Mouse (Mus musculus) kidney, embryonic 14.5 days (tissue): ENCODE results near the gene Gm28308. TPM values are rescaled to one million over a fixed set of nuclear protein-coding genes. Genes with fewer than 3 reads are reported as not detected.

Source experiments
- ATAC-seq: fragments of 200-750 bp; cut with Nextera tagmentation; 2 replicates; pipeline ENCODE4 v1.8.0; 2017; ENCODE audit warnings: moderate number of reproducible peaks, mild to moderate bottlenecking, moderate TSS enrichment, moderate library complexity; ENCODE audit not compliant: low FRiP score, low TSS enrichment
- H3K27ac ChIP-seq: fragments of 300-500 bp; sonication (generic); 2 replicates; pipeline ENCODE4 v1.5.1; 2014; ENCODE audit warnings: low read depth, mild to moderate bottlenecking, low read length, moderate library complexity, mixed read lengths
- H3K27me3 ChIP-seq: fragments of 300-500 bp; sonication (generic); 2 replicates; pipeline ENCODE4 v1.6.1; 2014; ENCODE audit warnings: mild to moderate bottlenecking, low read length; ENCODE audit not compliant: control insufficient read depth, insufficient read depth
- H3K36me3 ChIP-seq: fragments of 300-500 bp; sonication (generic); 2 replicates; pipeline ENCODE4 v1.6.1; 2014; ENCODE audit warnings: low read length, mixed read lengths; ENCODE audit not compliant: control insufficient read depth, insufficient read depth
- H3K4me1 ChIP-seq: fragments of 300-500 bp; sonication (generic); 2 replicates; pipeline ENCODE4 v1.6.1; 2014; ENCODE audit warnings: low read length, mixed read lengths; ENCODE audit not compliant: control insufficient read depth, insufficient read depth
- H3K4me2 ChIP-seq: fragments of 300-500 bp; sonication (generic); replicated peaks from 2 replicates; pipeline ENCODE4 v1.6.1; 2014; ENCODE audit warnings: low read depth, mild to moderate bottlenecking, low read length
- H3K4me3 ChIP-seq: fragments of 300-500 bp; sonication (generic); 2 replicates; pipeline ENCODE4 v1.5.1; 2014; ENCODE audit warnings: mild to moderate bottlenecking, low read length
- H3K9ac ChIP-seq: fragments of 300-500 bp; sonication (generic); 2 replicates; pipeline ENCODE4 v1.6.1; 2014; ENCODE audit warnings: low read depth, mild to moderate bottlenecking, low read length, moderate library complexity
- H3K9me3 ChIP-seq: fragments of 300-500 bp; sonication (generic); 2 replicates; pipeline ENCODE4 v1.6.1; 2016; ENCODE audit warnings: low read length; ENCODE audit not compliant: control insufficient read depth
- WGBS: fragments of 180-500 bp; shearing (Covaris S2); extraction: QIAGEN DNeasy Blood & Tissue Kit; methylation state at CpG from one replicate; pipeline ENCODE4 v1.1.7; 2014; 5-methylcytosine and 5-hydroxymethylcytosine counted together
- polyA plus RNA-seq: library from polyadenylated mRNA; unstranded; fragments of >200 nt; fragmentation: Nextera tagmentation; extraction: Ambion mirVana; gene quantifications from 2 replicates; pipeline ENCODE4 v1.2.1, GENCODE M21; 2014

The Gm28308 gene
- polyA plus RNA-seq, 1 experiment from 2014 or later = not detected

- Histone ChIP-seq H3K27me3 (peaks cover 12% of the 10 kb centered on the region; the same call in 1 of the 2 replicates), H3K4me1 (peaks cover 9% of the 10 kb centered on the region; the same call in 1 of the 2 replicates), H3K4me3 (peak overlapping the region; percentile 64), H3K9ac (peak overlapping the region; percentile 96), H3K9me3 (no peaks in the 10 kb centered on the region), H3K4me2 (peak overlapping the region; percentile 83), H3K36me3 (peaks cover 6% of the 10 kb centered on the region; the same call in 1 of the 2 replicates), H3K27ac (peak overlapping the region; percentile 98)
- no peak for ATAC-seq
- WGBS = 19% methylated on average over 9 of the region's 9 CpGs
Observed at GRCm38 (mm10) chr6:52235267-52235666, 22.1 kb upstream of the Gm28308 start.

GRCm38 (mm10) chr6:52234428-52235140 is 21.4 kb upstream of the Gm28308 start:
- under 1% methylated on average over 68 of the region's 68 CpGs for WGBS
- peak overlapping the region; percentile 96 for H3K9ac ChIP-seq
- ATAC-seq = peak; percentile 41
- H3K9me3 ChIP-seq = no peaks in the 10 kb centered on the region
- peak overlapping the region; percentile 83 for H3K4me2 ChIP-seq
- peak overlapping the region; percentile 64 for H3K4me3 ChIP-seq
- peaks cover 9% of the 10 kb centered on the region; the same call in 1 of the 2 replicates for H3K4me1 ChIP-seq
- H3K36me3 ChIP-seq = peaks cover 8% of the 10 kb centered on the region; the same call in 1 of the 2 replicates
- peaks cover 14% of the 10 kb centered on the region; the same call in 1 of the 2 replicates for H3K27me3 ChIP-seq
- peak overlapping the region; percentile 98 for H3K27ac ChIP-seq

- ATAC-seq = peak; percentile 59
Observed at GRCm38 (mm10) chr6:52233546-52234427, 20.6 kb upstream of the Gm28308 start.

GRCm38 (mm10) chr6:52232984-52233545 is 19.9 kb upstream of the Gm28308 start:
- Histone ChIP-seq H3K27me3 (peaks cover 15% of the 10 kb centered on the region; the same call in 1 of the 2 replicates), H3K4me1 (peaks cover 9% of the 10 kb centered on the region; the same call in 1 of the 2 replicates), H3K9ac (peak overlapping the region; percentile 96), H3K4me2 (peak overlapping the region; percentile 83), H3K36me3 (peaks cover 9% of the 10 kb centered on the region; the same call in 1 of the 2 replicates), H3K4me3 (peak overlapping the region; percentile 64), H3K27ac (peak overlapping the region; percentile 98), H3K9me3 (no peaks in the 10 kb centered on the region)
- ATAC-seq = no peak
- WGBS = 1% methylated on average over 23 of the region's 23 CpGs

More at GRCm38 (mm10) chr6:52233546-52234427, 20.6 kb upstream of the Gm28308 start:
- peak overlapping the region; percentile 83 for H3K4me2 ChIP-seq
- peak overlapping the region; percentile 96 for H3K9ac ChIP-seq
- H3K4me1 ChIP-seq = peaks cover 9% of the 10 kb centered on the region; the same call in 1 of the 2 replicates
- no peaks in the 10 kb centered on the region for H3K9me3 ChIP-seq
- peaks cover 15% of the 10 kb centered on the region; the same call in 1 of the 2 replicates for H3K27me3 ChIP-seq
- WGBS = under 1% methylated on average over 70 of the region's 70 CpGs
- H3K4me3 ChIP-seq = peak overlapping the region; percentile 64
- peak overlapping the region; percentile 98 for H3K27ac ChIP-seq
- H3K36me3 ChIP-seq = peaks cover 9% of the 10 kb centered on the region; the same call in 1 of the 2 replicates

DNA sequence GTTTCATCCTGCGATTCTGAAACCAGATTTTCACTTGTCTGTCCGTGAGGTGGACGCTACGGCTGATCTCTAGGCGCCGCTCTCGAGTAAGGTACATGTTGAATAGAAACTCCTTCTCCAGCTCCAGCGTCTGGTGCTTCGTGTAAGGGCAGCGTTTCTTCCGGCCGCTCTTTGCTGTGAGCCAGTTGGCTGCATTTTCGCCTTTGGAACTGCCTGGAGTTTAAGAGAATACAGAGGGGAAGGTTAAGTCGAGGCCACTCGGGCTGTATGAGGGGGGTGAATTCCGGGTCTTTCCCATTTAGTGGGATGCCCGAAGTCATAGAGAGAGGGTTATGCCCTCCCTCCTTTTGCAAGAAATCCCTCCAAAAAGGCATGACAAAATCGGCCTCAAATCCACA is 19.4 kb upstream of the Gm28308 start:
- Histone ChIP-seq H3K4me3 (peak overlapping the region; percentile 64), H3K27me3 (peaks cover 15% of the 10 kb centered on the region; the same call in 1 of the 2 replicates), H3K4me2 (peak overlapping the region; percentile 83), H3K27ac (peak overlapping the region; percentile 98), H3K9ac (peak overlapping the region; percentile 96), H3K4me1 (peaks cover 10% of the 10 kb centered on the region; the same call in 1 of the 2 replicates), H3K36me3 (peaks cover 9% of the 10 kb centered on the region; the same call in 1 of the 2 replicates), H3K9me3 (no peaks in the 10 kb centered on the region)
- 1% methylated on average over 18 of the region's 18 CpGs for WGBS
- no peak for ATAC-seq

GRCm38 (mm10) chr6:52231885-52232567 is 18.9 kb upstream of the Gm28308 start:
- peaks cover 15% of the 10 kb centered on the region; the same call in 1 of the 2 replicates for H3K4me1 ChIP-seq
- peak overlapping the region; percentile 83 for H3K4me2 ChIP-seq
- WGBS = 0% methylated on average over 18 of the region's 18 CpGs
- H3K9ac ChIP-seq = peak overlapping the region; percentile 96
- peak overlapping the region; percentile 64 for H3K4me3 ChIP-seq
- H3K27me3 ChIP-seq = peaks cover 15% of the 10 kb centered on the region; the same call in 1 of the 2 replicates
- no peaks in the 10 kb centered on the region for H3K9me3 ChIP-seq
- ATAC-seq = 0 out of 2 replicates have a peak, but pooled peaks have one; percentile 28
- H3K36me3 ChIP-seq = peaks cover 9% of the 10 kb centered on the region; the same call in 1 of the 2 replicates
- peak overlapping the region; percentile 98 for H3K27ac ChIP-seq

DNA sequence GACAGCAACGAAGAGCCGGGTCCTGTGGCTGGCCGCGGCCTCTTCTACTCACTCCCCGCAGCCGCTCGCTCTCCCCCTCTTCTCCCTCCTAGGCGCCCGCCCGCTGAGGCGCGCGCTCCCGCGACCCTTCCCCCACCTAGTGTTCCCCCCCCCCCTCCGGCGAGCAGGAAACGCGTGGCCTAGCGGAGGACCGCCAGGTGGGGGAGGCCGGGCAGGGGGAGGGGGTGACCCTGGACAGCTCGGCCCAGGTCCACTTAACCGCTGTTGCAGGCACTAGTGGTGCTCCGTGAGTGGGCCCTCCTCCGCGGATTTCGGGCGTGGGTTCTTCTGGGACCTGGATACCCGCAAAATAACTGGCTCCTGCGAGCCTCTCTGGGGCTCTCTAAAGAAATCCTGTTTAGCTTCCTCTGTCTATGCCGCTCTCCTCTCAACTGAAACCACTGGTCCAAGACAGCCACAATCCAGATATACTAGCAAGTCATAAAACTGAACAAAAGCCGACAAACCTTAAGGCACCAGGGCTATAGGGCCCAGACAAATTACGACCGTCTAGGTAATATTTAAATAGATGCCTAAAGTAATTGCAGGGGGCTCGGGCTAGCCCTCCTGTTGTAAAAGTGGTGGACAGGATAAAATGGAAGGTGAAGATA is 17.5 kb upstream of the Gm28308 start, which contains the start of gene Hoxa9:
Gene Hoxa9, minus strand, starts transcription at position 574 of the 650 bp plus-strand sequence.
- ATAC-seq = peak; percentile 41
- Histone ChIP-seq H3K36me3 (peaks cover 9% of the 10 kb centered on the region; the same call in 1 of the 2 replicates), H3K27ac (peak within 1 kb of the TSS; percentile 98), H3K4me1 (peaks cover 10% of the 10 kb centered on the region; the same call in 1 of the 2 replicates), H3K9ac (peak within 1 kb of the TSS; percentile 96), H3K27me3 (0 out of 2 replicates have a peak, but pooled peaks cover 15% of the 10 kb centered on the region), H3K9me3 (no peaks in the 10 kb centered on the region), H3K4me3 (peak within 1 kb of the TSS; percentile 64), H3K4me2 (peak within 1 kb of the TSS; percentile 97)
- under 1% methylated on average over 24 of the region's 36 CpGs for WGBS
